Mouse (Mus musculus) hindbrain, postnatal 0 days (tissue): ENCODE measurements around the gene Ak9. TPM values are rescaled to one million over a fixed set of nuclear protein-coding genes. Genes with fewer than 3 reads are reported as not detected.
A peak's percentile ranks its signal among the peaks of the same experiment; 100 is the strongest.
"Not testable (repeated sequence)": the region's sequence is repeated elsewhere in the genome, so short reads cannot be mapped to it uniquely, and the experiment has no call there.

ENCODE experiments used
- ATAC-seq: fragments of 200-750 bp; cut with Nextera tagmentation; 2 replicates; pipeline ENCODE4 v1.8.0; 2017; ENCODE audit warnings: mild to moderate bottlenecking, moderate TSS enrichment, moderate library complexity
- DNase-seq: peaks from one replicate; pipeline ENCODE4 v3.0.0-alpha.2; 2015; ENCODE audit warnings: low spot score
- H3K27ac ChIP-seq: fragments of 300-500 bp; sonication (generic); 2 replicates; pipeline ENCODE4 v1.5.1; 2014; ENCODE audit warnings: mild to moderate bottlenecking
- H3K27me3 ChIP-seq: fragments of 300-500 bp; sonication (generic); 2 replicates; pipeline ENCODE4 v1.6.1; 2014; ENCODE audit warnings: low read length, mixed read lengths; ENCODE audit not compliant: insufficient read depth
- H3K36me3 ChIP-seq: fragments of 300-500 bp; sonication (generic); 2 replicates; pipeline ENCODE4 v1.6.1; 2014; ENCODE audit warnings: low read length, mixed read lengths; ENCODE audit not compliant: insufficient read depth
- H3K4me1 ChIP-seq: fragments of 300-500 bp; sonication (generic); 2 replicates; pipeline ENCODE4 v1.6.1; 2014; ENCODE audit warnings: antibody characterized with exemption, low read length, mixed read lengths; ENCODE audit not compliant: insufficient read depth
- H3K4me2 ChIP-seq: fragments of 300-500 bp; sonication (generic); 2 replicates; pipeline ENCODE4 v1.6.1; 2014; ENCODE audit warnings: low read depth, mild to moderate bottlenecking, low read length, moderate library complexity, mixed read lengths
- H3K4me3 ChIP-seq: fragments of 300-500 bp; sonication (generic); 2 replicates; pipeline ENCODE4 v1.5.1; 2014; ENCODE audit warnings: low read length
- H3K9ac ChIP-seq: fragments of 300-500 bp; sonication (generic); replicated peaks from 2 replicates; pipeline ENCODE4 v1.6.1; 2014; ENCODE audit warnings: mild to moderate bottlenecking, low read length, moderate library complexity, mixed read lengths
- H3K9me3 ChIP-seq: fragments of 300-500 bp; sonication (generic); 2 replicates; pipeline ENCODE4 v1.6.1; 2016; ENCODE audit warnings: low read length, mixed read lengths
- CTCF ChIP-seq: IDR thresholded peaks from 2 replicates; pipeline ENCODE4 v1.5.1; 2016; ENCODE audit warnings: antibody characterized with exemption, control low read depth, low read depth
- WGBS: fragments of 180-500 bp; shearing (Covaris S2); extraction: QIAGEN DNeasy Blood & Tissue Kit; methylation state at CpG from one replicate; pipeline ENCODE4 v1.1.7; 2014; 5-methylcytosine and 5-hydroxymethylcytosine counted together
- polyA plus RNA-seq: library from polyadenylated mRNA; unstranded; fragments of >200 nt; fragmentation: Nextera tagmentation; extraction: Ambion mirVana; gene quantifications from 2 replicates; pipeline ENCODE4 v1.2.1, GENCODE M21; 2015
- total RNA-seq: library from RNA; depleted of rRNA; stranded (reverse); fragments of >200 nt; gene quantifications from 2 replicates; pipeline ENCODE4 v1.2.3, GENCODE M21; 2014

The Ak9 gene
- total and polyA plus RNA-seq, 2 experiments from 2014 or later, result 0.21 to 0.25 TPM

GRCm38 (mm10) chr10:41393555-41393954 lies 89.8 kb downstream of the Ak9 start:
- TF ChIP-seq CTCF, result no peak
- 69% methylated on average over 2 of the region's 2 CpGs for WGBS
- H3K36me3 ChIP-seq, result no peaks in the 10 kb centered on the region
- ATAC-seq (no peak), DNase-seq (no peak)
- H3K27me3 ChIP-seq, result no peaks in the 10 kb centered on the region
- H3K9me3 ChIP-seq, result no peaks in the 10 kb centered on the region
- no peak overlapping the region for H3K9ac ChIP-seq
- no peak overlapping the region for H3K27ac ChIP-seq
- no peak overlapping the region for H3K4me2 ChIP-seq
- H3K4me3 ChIP-seq, result no peak overlapping the region
- H3K4me1 ChIP-seq, result no peaks in the 10 kb centered on the region

GRCm38 (mm10) chr10:41401097-41401496 lies 97.3 kb downstream of the Ak9 start:
- no peak overlapping the region for H3K4me2 ChIP-seq
- H3K36me3 ChIP-seq, result no peaks in the 10 kb centered on the region
- H3K27ac ChIP-seq, result no peak overlapping the region
- H3K9ac ChIP-seq, result no peak overlapping the region
- H3K4me1 ChIP-seq, result no peaks in the 10 kb centered on the region
- TF ChIP-seq CTCF, result no peak
- ATAC-seq (no peak), DNase-seq (no peak)
- no peak overlapping the region for H3K4me3 ChIP-seq
- H3K27me3 ChIP-seq, result no peaks in the 10 kb centered on the region
- H3K9me3 ChIP-seq, result no peaks in the 10 kb centered on the region
- 81% methylated on average over 3 of the region's 3 CpGs for WGBS

GRCm38 (mm10) chr10:41403364-41403763 lies 99.6 kb downstream of the Ak9 start:
- DNase-seq, result no peak

GRCm38 (mm10) chr10:41403893-41404612 lies 100.3 kb downstream of the Ak9 start:
- Histone ChIP-seq H3K9me3 (no peaks in the 10 kb centered on the region), H3K4me2 (no peak overlapping the region), H3K4me3 (no peak overlapping the region), H3K27me3 (no peaks in the 10 kb centered on the region), H3K27ac (no peak overlapping the region), H3K36me3 (no peaks in the 10 kb centered on the region), H3K9ac (no peak overlapping the region), H3K4me1 (no peaks in the 10 kb centered on the region)
- DNase-seq, result peak; percentile 76
- WGBS, result 34% methylated on average over 3 of the region's 3 CpGs
- TF ChIP-seq CTCF, result peak; percentile 64
- no peak for ATAC-seq

More at GRCm38 (mm10) chr10:41403364-41403763, 99.6 kb downstream of the Ak9 start:
- Histone ChIP-seq H3K4me1 (no peaks in the 10 kb centered on the region), H3K9ac (no peak overlapping the region), H3K36me3 (no peaks in the 10 kb centered on the region), H3K9me3 (no peaks in the 10 kb centered on the region), H3K27me3 (no peaks in the 10 kb centered on the region), H3K4me3 (no peak overlapping the region), H3K27ac (no peak overlapping the region), H3K4me2 (no peak overlapping the region)
- ATAC-seq, result no peak
- TF ChIP-seq CTCF, result no peak
- whole genome bisulfite sequencing, result 84% methylated on average over 2 of the region's 2 CpGs

GRCm38 (mm10) chr10:41410176-41410575 lies 106.4 kb downstream of the Ak9 start:
- not testable (repeated sequence) for ATAC-seq, H3K4me2 ChIP-seq, H3K4me3 ChIP-seq, H3K27me3 ChIP-seq, DNase-seq, H3K9ac ChIP-seq, H3K27ac ChIP-seq, H3K9me3 ChIP-seq, H3K36me3 ChIP-seq, H3K4me1 ChIP-seq
- WGBS, result 86% methylated on average over 4 of the region's 4 CpGs

GRCm38 (mm10) chr10:41410821-41411220 lies 107.0 kb downstream of the Ak9 start:
- ATAC-seq, H3K9ac ChIP-seq, DNase-seq, H3K9me3 ChIP-seq, H3K36me3 ChIP-seq, H3K4me3 ChIP-seq, H3K4me1 ChIP-seq, H3K4me2 ChIP-seq, H3K27me3 ChIP-seq, H3K27ac ChIP-seq: not testable (repeated sequence)
- 93% methylated on average over 1 of the region's 1 CpGs for WGBS

- not testable (repeated sequence) for H3K4me1 ChIP-seq, DNase-seq, H3K27ac ChIP-seq, H3K4me3 ChIP-seq, H3K36me3 ChIP-seq, H3K9me3 ChIP-seq, H3K9ac ChIP-seq, H3K4me2 ChIP-seq, ATAC-seq, H3K27me3 ChIP-seq
- WGBS, result 95% methylated on average over 1 of the region's 1 CpGs
Measured at GRCm38 (mm10) chr10:41413471-41413870, 109.7 kb downstream of the Ak9 start.

- WGBS, result 96% methylated on average over 2 of the region's 2 CpGs
- H3K9ac ChIP-seq, H3K4me2 ChIP-seq, ATAC-seq, H3K36me3 ChIP-seq, H3K4me1 ChIP-seq, H3K9me3 ChIP-seq, DNase-seq, H3K27me3 ChIP-seq, H3K4me3 ChIP-seq, H3K27ac ChIP-seq: not testable (repeated sequence)
Measured at GRCm38 (mm10) chr10:41415368-41415767, 111.6 kb downstream of the Ak9 start.
